Mouse (Mus musculus): ENCODE measurements around the gene Pusl1. TPM values are rescaled to one million over a fixed set of nuclear protein-coding genes. Genes with fewer than 3 reads are reported as not detected.

The Pusl1 gene
- polyA plus RNA-seq, 1 experiment from 2014 or later, result 32.5 TPM

DNA sequence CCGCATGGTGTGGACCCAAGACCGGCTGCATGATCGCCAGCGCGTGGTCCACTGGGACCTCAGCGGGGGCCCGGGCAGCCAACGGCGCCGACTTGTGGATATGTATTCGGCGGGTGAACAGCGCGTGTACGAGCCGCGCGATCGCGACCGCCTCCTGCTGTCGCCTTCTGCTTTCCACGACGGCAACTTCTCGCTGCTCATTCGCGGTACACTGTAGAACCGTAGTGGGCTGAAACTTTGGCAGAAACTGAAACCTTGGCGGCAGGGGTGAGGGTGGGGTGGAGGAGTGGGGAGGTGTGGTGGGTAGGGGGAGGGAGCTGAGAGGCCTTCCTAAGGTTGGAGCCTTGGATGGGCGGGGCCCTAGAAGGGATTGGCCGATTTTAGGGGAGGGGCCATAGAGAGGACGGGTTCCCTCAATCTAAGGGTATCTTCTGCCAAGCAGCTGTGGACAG is 50.6 kb downstream of the Pusl1 start:
- Histone ChIP-seq H3K36me3 (ENCODE audit: control insufficient read depth, insufficient read depth) (no peaks in the 10 kb centered on the region), H3K4me2 (ENCODE audit: low read depth, low read length) (peak overlapping the region; percentile 72), H3K27me3 (ENCODE audit: control insufficient read depth, insufficient read depth, low read length) (peaks cover 3% of the 10 kb centered on the region; the same call in 1 of the 2 replicates), H3K27ac (ENCODE audit: low read length) (0 out of 2 replicates have a peak overlapping the region, but pooled peaks have one; percentile 80), H3K9ac (ENCODE audit: low read length) (peak overlapping the region; percentile 68), H3K9me3 (replicated peaks; ENCODE audit: control insufficient read depth, low read length) (0 out of 2 replicates have a peak, but pooled peaks cover 2% of the 10 kb centered on the region), H3K4me3 (ENCODE audit: low read length) (peak overlapping the region; percentile 52), H3K4me1 (ENCODE audit: control insufficient read depth, insufficient read depth, low read length) (peaks cover 31% of the 10 kb centered on the region)
- ATAC-seq (replicated peaks; ENCODE audit: extremely low read depth, insufficient read depth, low FRiP score), result peak; percentile 4
- WGBS, result under 1% methylated on average over 32 of the region's 32 CpGs

DNA sequence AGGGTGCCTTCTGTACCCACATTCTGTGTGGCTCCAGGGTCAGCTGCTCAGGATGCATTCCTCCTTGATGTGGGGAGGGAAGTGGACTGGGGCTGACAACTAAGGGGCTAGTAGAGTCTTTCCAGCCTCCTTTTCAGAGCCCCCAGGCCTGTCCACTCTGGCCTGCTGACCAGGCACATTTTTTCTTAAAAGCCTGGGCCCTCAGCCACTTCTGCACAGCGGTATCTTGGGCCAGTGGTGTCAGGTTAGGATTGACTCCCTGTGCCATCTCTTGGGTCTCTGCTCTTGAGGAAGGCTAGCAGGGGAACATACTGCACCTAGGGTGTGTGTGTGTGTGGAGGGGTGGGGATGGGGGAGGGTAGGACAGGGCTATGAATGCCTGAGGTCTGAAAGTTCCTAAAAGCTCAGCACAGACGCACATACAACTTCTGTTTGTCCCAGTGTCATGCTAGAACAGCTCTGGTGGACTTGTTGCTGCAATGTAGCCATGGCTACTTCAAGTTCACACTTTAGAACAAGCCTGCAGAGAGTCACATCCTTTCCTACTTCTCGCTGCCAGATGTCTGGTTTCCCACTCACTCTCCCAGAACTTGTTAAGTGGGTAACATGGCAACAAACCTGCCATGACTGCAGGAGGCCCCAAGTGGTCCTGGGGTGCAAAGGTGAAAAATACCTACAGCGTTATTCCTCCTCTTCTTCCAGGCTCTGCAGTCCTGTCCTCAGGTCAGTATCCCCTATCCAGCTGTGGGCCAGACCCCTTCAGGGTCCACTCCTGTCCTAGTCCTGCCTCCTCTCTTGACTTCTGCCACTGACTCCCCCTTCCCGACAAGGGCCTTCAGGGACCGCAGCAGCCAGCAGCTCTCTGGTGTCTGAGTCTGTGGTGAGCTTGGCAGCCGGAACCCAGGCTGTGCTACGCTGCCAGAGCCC is 51.2 kb downstream of the Pusl1 start:
- Histone ChIP-seq H3K4me1 (ENCODE audit: control insufficient read depth, insufficient read depth, low read length) (peaks cover 31% of the 10 kb centered on the region), H3K9ac (ENCODE audit: low read length) (peak overlapping the region; percentile 68), H3K36me3 (ENCODE audit: control insufficient read depth, insufficient read depth) (no peaks in the 10 kb centered on the region), H3K4me3 (ENCODE audit: low read length) (peak overlapping the region; percentile 52), H3K4me2 (ENCODE audit: low read depth, low read length) (peak overlapping the region; percentile 72), H3K9me3 (replicated peaks; ENCODE audit: control insufficient read depth, low read length) (0 out of 2 replicates have a peak, but pooled peaks cover 2% of the 10 kb centered on the region), H3K27ac (ENCODE audit: low read length) (peak overlapping the region; percentile 80), H3K27me3 (ENCODE audit: control insufficient read depth, insufficient read depth, low read length) (peaks cover 3% of the 10 kb centered on the region; the same call in 1 of the 2 replicates)
- 15% methylated on average over 8 of the region's 8 CpGs for WGBS
- no peak for ATAC-seq (replicated peaks; ENCODE audit: extremely low read depth, insufficient read depth, low FRiP score)

DNA sequence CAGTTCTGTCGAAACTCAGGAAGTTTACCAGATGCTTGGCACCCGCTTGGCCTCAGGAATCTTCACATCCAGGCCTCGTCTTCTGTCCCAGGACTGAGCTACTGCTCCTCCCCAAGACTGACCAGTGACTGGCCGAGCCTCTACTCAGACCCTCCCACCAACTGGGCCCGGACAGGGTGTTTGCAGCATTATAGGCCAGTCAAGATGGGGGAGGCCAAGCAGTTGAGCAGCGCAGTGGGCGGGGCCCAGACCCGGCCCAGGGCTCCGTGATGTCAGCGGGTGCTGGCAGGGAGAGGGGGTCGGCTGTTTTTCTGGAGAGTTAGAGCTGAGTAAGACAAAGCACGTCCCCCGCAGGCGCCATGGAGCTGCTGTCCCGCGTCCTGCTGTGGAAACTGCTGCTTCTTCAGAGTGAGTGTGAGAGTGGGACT is 52.1 kb downstream of the Pusl1 start, which contains the start of gene Mxra8:
Mxra8 (plus strand) TSS at position 198 of the 428 bp plus-strand sequence.
- no peaks in the 10 kb centered on the region for H3K36me3 ChIP-seq (ENCODE audit: control insufficient read depth, insufficient read depth)
- ATAC-seq (replicated peaks; ENCODE audit: extremely low read depth, insufficient read depth, low FRiP score), result peak; percentile 85
- 12% methylated on average over 16 of the region's 16 CpGs for whole genome bisulfite sequencing

DNA sequence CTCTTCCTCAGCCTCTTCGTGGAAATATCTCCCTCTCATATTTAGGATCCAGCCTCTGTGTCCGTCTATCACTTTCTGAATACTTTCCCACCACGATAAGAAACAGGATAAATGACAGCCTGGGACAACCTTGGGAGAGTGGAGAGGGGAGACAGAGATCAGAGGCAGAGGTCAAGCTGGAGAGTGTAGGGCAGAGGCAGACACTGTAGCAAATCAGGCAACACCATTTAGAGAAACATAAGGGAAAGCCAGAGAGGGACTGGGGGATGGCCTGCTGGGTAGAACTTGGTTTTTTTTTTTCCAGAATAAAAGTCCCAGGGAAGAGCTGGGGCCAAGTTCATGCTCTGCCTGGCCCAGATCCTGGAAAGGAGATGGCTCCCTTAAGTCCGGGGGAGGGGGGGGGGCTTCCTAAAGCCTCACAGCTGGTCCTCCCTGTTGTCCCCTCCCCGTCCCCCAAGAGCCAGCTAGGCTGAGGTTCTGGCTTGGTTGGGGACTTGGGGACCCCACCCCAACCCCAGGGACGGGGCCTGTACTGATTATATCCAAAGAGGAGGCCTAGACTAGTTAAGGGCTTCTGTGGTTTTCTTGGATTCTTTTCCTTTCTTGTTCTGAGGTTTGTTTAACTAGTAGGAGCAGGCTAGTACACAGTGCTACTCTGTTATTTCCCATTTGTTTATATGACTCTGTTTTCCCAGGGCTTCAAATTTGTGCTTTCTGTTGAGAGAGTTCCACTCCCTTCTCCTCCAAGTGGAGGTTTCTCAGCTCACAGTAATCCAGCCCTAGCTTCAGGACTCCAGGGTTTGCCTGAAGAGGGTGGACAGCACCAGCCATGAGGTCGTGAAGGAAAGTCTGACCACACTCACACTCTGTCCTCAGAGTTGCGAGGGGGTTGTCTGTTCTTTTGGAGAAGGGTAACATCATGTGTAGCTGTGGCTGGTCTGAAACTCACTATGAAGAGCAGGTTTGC is 53.1 kb downstream of the Pusl1 start:
- WGBS, result 31% methylated on average over 8 of the region's 8 CpGs
- Histone ChIP-seq H3K36me3 (ENCODE audit: control insufficient read depth, insufficient read depth) (no peaks in the 10 kb centered on the region), H3K9ac (ENCODE audit: low read length) (peak overlapping the region; percentile 11; the same call in 1 of the 2 replicates), H3K4me2 (ENCODE audit: low read depth, low read length) (peak overlapping the region; percentile 72; the same call in 1 of the 2 replicates), H3K4me3 (ENCODE audit: low read length) (no peak overlapping the region), H3K4me1 (ENCODE audit: control insufficient read depth, insufficient read depth, low read length) (peaks cover 38% of the 10 kb centered on the region), H3K9me3 (replicated peaks; ENCODE audit: control insufficient read depth, low read length) (0 out of 2 replicates have a peak, but pooled peaks cover 2% of the 10 kb centered on the region), H3K27me3 (ENCODE audit: control insufficient read depth, insufficient read depth, low read length) (peaks cover 3% of the 10 kb centered on the region; the same call in 1 of the 2 replicates), H3K27ac (ENCODE audit: low read length) (peak overlapping the region; percentile 87)
- ATAC-seq (replicated peaks; ENCODE audit: extremely low read depth, insufficient read depth, low FRiP score), result no peak

More for the DNA sequence above, 52.1 kb downstream of the Pusl1 start, which contains the start of gene Mxra8:
- Histone ChIP-seq H3K27me3 (ENCODE audit: control insufficient read depth, insufficient read depth, low read length) (peaks cover 3% of the 10 kb centered on the region; the same call in 1 of the 2 replicates), H3K9me3 (replicated peaks; ENCODE audit: control insufficient read depth, low read length) (0 out of 2 replicates have a peak, but pooled peaks cover 2% of the 10 kb centered on the region), H3K4me2 (ENCODE audit: low read depth, low read length) (peak within 1 kb of the TSS; percentile 72), H3K4me3 (ENCODE audit: low read length) (peak within 1 kb of the TSS; percentile 52), H3K4me1 (ENCODE audit: control insufficient read depth, insufficient read depth, low read length) (peaks cover 31% of the 10 kb centered on the region), H3K9ac (ENCODE audit: low read length) (peak within 1 kb of the TSS; percentile 68), H3K27ac (ENCODE audit: low read length) (peak within 1 kb of the TSS; percentile 87)

Small RNAs within 50 kb of the gene (microRNA-seq; reads per million reads assigned to microRNA genes)
- not detected for gene Gm22991

Other genes starting within 250 kb of the Pusl1 start
- not detected in 2 replicates for gene Gm10563, start 246.4 kb downstream of the Pusl1 start, polyA plus RNA-seq (2015; fragmentation: Nextera tagmentation; extraction: Ambion mirVana)
- 56.6 and 63.4 TPM in 2 replicates for gene Mmp23, start 238.4 kb downstream of the Pusl1 start, polyA plus RNA-seq (2015; fragmentation: Nextera tagmentation; extraction: Ambion mirVana)
- gene Mib2, start 222.6 kb downstream of the Pusl1 start, polyA plus RNA-seq (2015; fragmentation: Nextera tagmentation; extraction: Ambion mirVana), result 18.2 and 19.6 TPM in 2 replicates
- gene Fndc10, start 197.4 kb downstream of the Pusl1 start, polyA plus RNA-seq (2015; fragmentation: Nextera tagmentation; extraction: Ambion mirVana), result 1.1 and 1.4 TPM in 2 replicates
- 106 and 111 TPM in 2 replicates for gene Ssu72, start 187.0 kb downstream of the Pusl1 start, polyA plus RNA-seq (2015; fragmentation: Nextera tagmentation; extraction: Ambion mirVana)
- 0.54 and 0.59 TPM in 2 replicates for gene Tmem240, start 157.0 kb downstream of the Pusl1 start, polyA plus RNA-seq (2015; fragmentation: Nextera tagmentation; extraction: Ambion mirVana)
- gene Atad3a, start 130.7 kb downstream of the Pusl1 start, polyA plus RNA-seq (2015; fragmentation: Nextera tagmentation; extraction: Ambion mirVana), result 123 TPM in 2 replicates
- gene Vwa1, start 117.1 kb downstream of the Pusl1 start, polyA plus RNA-seq (2015; fragmentation: Nextera tagmentation; extraction: Ambion mirVana), result 8.3 and 8.7 TPM in 2 replicates
- gene Tmem88b, start 105.9 kb downstream of the Pusl1 start, polyA plus RNA-seq (2015; fragmentation: Nextera tagmentation; extraction: Ambion mirVana), result 1.4 and 1.8 TPM in 2 replicates
- gene Ankrd65, start 101.3 kb downstream of the Pusl1 start, polyA plus RNA-seq (2015; fragmentation: Nextera tagmentation; extraction: Ambion mirVana), result 0.30 TPM in 1 of 2 replicates, not detected in the other
- gene Mrpl20, start 88.9 kb downstream of the Pusl1 start, polyA plus RNA-seq (2015; fragmentation: Nextera tagmentation; extraction: Ambion mirVana), result 133 and 138 TPM in 2 replicates
- 126 and 129 TPM in 2 replicates for gene Ccnl2, start 79.3 kb downstream of the Pusl1 start, polyA plus RNA-seq (2015; fragmentation: Nextera tagmentation; extraction: Ambion mirVana)
- 124 and 132 TPM in 2 replicates for gene Aurkaip1, start 60.5 kb downstream of the Pusl1 start, polyA plus RNA-seq (2015; fragmentation: Nextera tagmentation; extraction: Ambion mirVana)
- 77.8 and 86.8 TPM in 2 replicates for gene Mxra8, start 52.1 kb downstream of the Pusl1 start, polyA plus RNA-seq (2015; fragmentation: Nextera tagmentation; extraction: Ambion mirVana)
- gene Dvl1, start 44.4 kb downstream of the Pusl1 start, polyA plus RNA-seq (2015; fragmentation: Nextera tagmentation; extraction: Ambion mirVana), result 3.5 TPM in 2 replicates
- 0.18 and 0.26 TPM in 2 replicates for gene Tas1r3, start 28.4 kb downstream of the Pusl1 start, polyA plus RNA-seq (2015; fragmentation: Nextera tagmentation; extraction: Ambion mirVana)
- 9.3 and 9.5 TPM in 2 replicates for gene Cptp, start 22.3 kb downstream of the Pusl1 start, polyA plus RNA-seq (2015; fragmentation: Nextera tagmentation; extraction: Ambion mirVana)
- 40.5 and 41.8 TPM in 2 replicates for gene Ints11, start 22.2 kb downstream of the Pusl1 start, polyA plus RNA-seq (2015; fragmentation: Nextera tagmentation; extraction: Ambion mirVana)
- 10.1 and 11.6 TPM in 2 replicates for gene Acap3, start within 50 bp of the Pusl1 start, polyA plus RNA-seq (2015; fragmentation: Nextera tagmentation; extraction: Ambion mirVana)
- 74.9 and 80.1 TPM in 2 replicates for gene Ube2j2, start 52.0 kb upstream of the Pusl1 start, polyA plus RNA-seq (2015; fragmentation: Nextera tagmentation; extraction: Ambion mirVana)
- gene C1qtnf12, start 70.5 kb upstream of the Pusl1 start, polyA plus RNA-seq (2015; fragmentation: Nextera tagmentation; extraction: Ambion mirVana), result 23.1 and 28.9 TPM in 2 replicates
- gene B3galt6, start 100.9 kb upstream of the Pusl1 start, polyA plus RNA-seq (2015; fragmentation: Nextera tagmentation; extraction: Ambion mirVana), result 8.6 and 9.1 TPM in 2 replicates
- 122 and 128 TPM in 2 replicates for gene Sdf4, start 101.1 kb upstream of the Pusl1 start, polyA plus RNA-seq (2015; fragmentation: Nextera tagmentation; extraction: Ambion mirVana)
- 0.95 and 1.5 TPM in 2 replicates for gene Tnfrsf4, start 122.1 kb upstream of the Pusl1 start, polyA plus RNA-seq (2015; fragmentation: Nextera tagmentation; extraction: Ambion mirVana)
- 2.3 and 2.6 TPM in 2 replicates for gene Tnfrsf18, start 134.4 kb upstream of the Pusl1 start, polyA plus RNA-seq (2015; fragmentation: Nextera tagmentation; extraction: Ambion mirVana)
- 0.33 and 0.37 TPM in 2 replicates for gene Ttll10, start 167.6 kb upstream of the Pusl1 start, polyA plus RNA-seq (2015; fragmentation: Nextera tagmentation; extraction: Ambion mirVana)
- 17.3 and 17.4 TPM in 2 replicates for gene 9430015G10Rik, start 218.2 kb upstream of the Pusl1 start, polyA plus RNA-seq (2015; fragmentation: Nextera tagmentation; extraction: Ambion mirVana)
- 0.18 and 0.19 TPM in 2 replicates for gene Rnf223, start 238.7 kb upstream of the Pusl1 start, polyA plus RNA-seq (2015; fragmentation: Nextera tagmentation; extraction: Ambion mirVana)